Mouse (Mus musculus) heart, embryonic 16.5 days (tissue): ENCODE results near the gene Mical3. TPM values are rescaled to one million over a fixed set of nuclear protein-coding genes. Genes with fewer than 3 reads are reported as not detected.

Source experiments
- ATAC-seq: fragments of 200-750 bp; cut with Nextera tagmentation; replicated peaks from 2 replicates; pipeline ENCODE4 v1.8.0; 2017; ENCODE audit warnings: moderate number of reproducible peaks; ENCODE audit not compliant: insufficient read depth, low FRiP score; ENCODE audit errors: extremely low read depth
- H3K27ac ChIP-seq: fragments of 300-500 bp; sonication (generic); 2 replicates; pipeline ENCODE4 v1.5.1; 2014; ENCODE audit warnings: mild to moderate bottlenecking, low read length, control low read depth, moderate library complexity
- H3K27me3 ChIP-seq: fragments of 300-500 bp; sonication (generic); 2 replicates; pipeline ENCODE4 v1.6.1; 2014; ENCODE audit warnings: low read length, mixed read lengths; ENCODE audit not compliant: control insufficient read depth, insufficient read depth
- H3K36me3 ChIP-seq: fragments of 300-500 bp; sonication (generic); 2 replicates; pipeline ENCODE4 v1.6.1; 2014; ENCODE audit not compliant: control insufficient read depth, insufficient read depth
- H3K4me1 ChIP-seq: fragments of 300-500 bp; sonication (generic); 2 replicates; pipeline ENCODE4 v1.6.1; 2014; ENCODE audit warnings: low read length, mixed read lengths; ENCODE audit not compliant: control insufficient read depth, insufficient read depth
- H3K4me2 ChIP-seq: fragments of 300-500 bp; sonication (generic); 2 replicates; pipeline ENCODE4 v1.6.1; 2014; ENCODE audit warnings: low read depth, mild to moderate bottlenecking, control low read depth, low read length
- H3K4me3 ChIP-seq: fragments of 300-500 bp; sonication (generic); 2 replicates; pipeline ENCODE4 v1.5.1; 2014; ENCODE audit warnings: mild to moderate bottlenecking, control low read depth, low read length
- H3K9ac ChIP-seq: fragments of 300-500 bp; sonication (generic); 2 replicates; pipeline ENCODE4 v1.6.1; 2014; ENCODE audit warnings: low read length, control low read depth
- H3K9me3 ChIP-seq: fragments of 300-500 bp; sonication (generic); replicated peaks from 2 replicates; pipeline ENCODE4 v1.6.1; 2016; ENCODE audit warnings: low read length; ENCODE audit not compliant: control insufficient read depth
- WGBS: fragments of 180-500 bp; shearing (Covaris S2); extraction: QIAGEN DNeasy Blood & Tissue Kit; methylation state at CpG from one replicate; pipeline ENCODE4 v1.1.7; 2014; 5-methylcytosine and 5-hydroxymethylcytosine counted together
- polyA plus RNA-seq: library from polyadenylated mRNA; unstranded; fragments of >200 nt; fragmentation: Nextera tagmentation; extraction: Ambion mirVana; gene quantifications from 2 replicates; pipeline ENCODE4 v1.2.1, GENCODE M21; 2015

Mical3 gene
- polyA plus RNA-seq, 1 experiment from 2014 or later: 27.2 TPM

DNA sequence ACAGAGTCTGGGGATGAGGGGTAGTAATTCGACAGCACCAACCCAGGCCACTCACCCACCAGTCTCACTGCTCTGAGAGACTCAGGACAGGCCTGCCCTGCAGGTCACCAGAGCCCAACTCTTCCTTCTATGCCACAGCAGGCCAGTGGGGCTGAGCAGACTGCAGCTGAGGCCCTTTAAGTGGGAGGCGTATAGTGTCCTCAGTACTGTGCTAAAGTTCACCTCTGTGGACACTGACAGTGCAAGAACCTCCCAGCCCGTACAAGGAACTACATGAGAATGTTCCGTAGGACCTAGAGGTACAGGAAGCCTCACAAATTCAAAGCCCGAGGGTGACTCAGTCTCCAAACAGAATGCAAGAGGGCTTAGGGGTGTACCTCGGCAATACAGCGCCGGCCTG, 67.0 kb downstream of the Mical3 start:
- ATAC-seq: no peak
- Histone ChIP-seq H3K36me3 (no peaks in the 10 kb centered on the region), H3K27me3 (no peaks in the 10 kb centered on the region), H3K4me1 (peaks cover 58% of the 10 kb centered on the region), H3K4me3 (no peak overlapping the region), H3K4me2 (no peak overlapping the region), H3K27ac (peak overlapping the region; percentile 70), H3K9ac (peak overlapping the region; percentile 28; the same call in 1 of the 2 replicates), H3K9me3 (no peaks in the 10 kb centered on the region)
- 69% methylated on average over 8 of the region's 8 CpGs for WGBS

DNA sequence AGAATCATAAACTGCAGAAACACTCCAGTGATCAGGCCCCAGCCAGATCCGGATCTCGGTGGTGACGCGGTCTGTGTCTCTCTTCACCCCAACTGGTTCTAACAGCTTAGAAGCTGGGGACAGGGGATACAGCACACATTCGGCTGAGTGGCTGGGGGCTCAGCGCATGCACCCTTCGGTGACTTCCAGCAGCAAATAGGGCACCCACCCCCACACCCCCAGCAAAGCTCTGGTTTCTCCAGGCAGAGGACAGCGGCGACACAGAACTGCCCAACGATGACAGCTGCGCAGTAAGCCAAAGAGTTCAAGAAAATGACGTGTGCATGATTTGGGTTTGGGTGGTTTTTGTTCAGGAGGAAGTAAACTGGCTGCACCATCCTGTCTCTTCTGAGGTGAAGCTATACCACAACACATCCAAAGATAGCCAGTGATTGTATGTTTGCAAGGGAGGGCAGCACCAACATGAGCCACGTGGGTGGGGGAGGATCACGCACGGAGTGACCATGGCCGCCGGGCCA, 67.8 kb downstream of the Mical3 start:
- Histone ChIP-seq H3K4me2 (no peak overlapping the region), H3K4me3 (no peak overlapping the region), H3K27ac (no peak overlapping the region), H3K4me1 (peaks cover 53% of the 10 kb centered on the region), H3K9ac (no peak overlapping the region), H3K27me3 (no peaks in the 10 kb centered on the region), H3K36me3 (no peaks in the 10 kb centered on the region), H3K9me3 (no peaks in the 10 kb centered on the region)
- WGBS: 91% methylated on average over 17 of the region's 17 CpGs
- no peak for ATAC-seq

DNA sequence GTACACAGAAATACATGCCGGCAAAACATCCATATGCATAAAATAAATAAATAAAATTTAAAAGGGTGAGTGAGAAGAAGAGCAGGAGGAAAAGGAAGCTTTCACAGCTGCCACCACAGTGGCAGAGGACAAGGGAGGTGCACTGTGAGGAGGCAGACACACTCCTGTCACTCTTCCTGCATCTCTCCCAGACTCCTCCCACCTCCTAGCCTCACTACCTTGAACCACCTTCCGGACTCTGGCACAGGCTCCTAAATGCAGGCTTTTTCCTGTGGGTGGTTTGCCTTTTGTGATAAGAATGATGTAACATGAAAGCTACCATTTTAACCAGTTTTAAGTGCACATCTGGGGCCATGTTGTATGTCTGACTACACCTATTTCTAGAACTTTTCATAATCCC, 72.8 kb downstream of the Mical3 start:
- Histone ChIP-seq H3K4me1 (peaks cover 51% of the 10 kb centered on the region), H3K27me3 (no peaks in the 10 kb centered on the region), H3K9ac (no peak overlapping the region), H3K4me2 (no peak overlapping the region), H3K36me3 (no peaks in the 10 kb centered on the region), H3K4me3 (no peak overlapping the region), H3K9me3 (no peaks in the 10 kb centered on the region), H3K27ac (no peak overlapping the region)
- ATAC-seq: no peak
- WGBS: 82% methylated on average over 2 of the region's 2 CpGs

DNA sequence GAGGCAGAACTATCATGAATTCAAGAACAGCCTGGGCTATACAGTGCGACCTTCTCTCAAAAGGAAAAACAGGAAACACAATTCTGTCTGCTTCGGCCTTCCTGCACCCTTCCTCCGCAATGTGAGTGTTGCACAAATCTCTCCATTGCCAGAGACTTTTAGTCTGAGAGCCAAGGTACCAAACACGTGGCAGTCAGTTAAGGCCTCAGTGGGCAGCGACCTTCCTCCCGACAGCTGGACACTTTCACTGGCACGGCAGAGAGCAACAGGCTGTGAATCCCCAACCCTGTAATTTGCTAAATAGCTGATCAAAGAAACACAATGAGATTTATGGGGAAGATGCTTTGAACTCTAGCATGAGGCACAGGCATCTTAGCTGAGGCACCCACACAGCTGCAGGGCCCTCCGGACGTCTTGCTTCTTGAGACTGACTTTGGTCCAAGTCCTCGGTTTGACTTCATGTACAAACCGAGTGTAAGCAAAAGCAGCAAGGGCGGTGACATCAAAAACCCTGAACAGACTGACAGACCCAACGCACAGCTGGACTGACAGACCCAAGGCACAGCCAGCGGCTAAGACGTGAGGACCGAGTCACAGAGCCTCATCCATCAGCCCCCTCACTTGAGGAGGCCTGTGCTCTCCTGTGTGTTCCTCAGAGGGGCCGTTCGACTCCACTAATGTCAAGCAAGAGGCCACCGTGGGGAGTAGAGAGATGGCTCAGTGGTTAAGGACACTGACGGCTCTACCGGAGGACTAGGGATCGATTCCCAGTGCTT, 73.4 kb downstream of the Mical3 start:
- Histone ChIP-seq H3K4me1 (peaks cover 54% of the 10 kb centered on the region), H3K27ac (no peak overlapping the region), H3K4me3 (no peak overlapping the region), H3K36me3 (no peaks in the 10 kb centered on the region), H3K9ac (peak overlapping the region; percentile 8; the same call in 1 of the 2 replicates), H3K27me3 (no peaks in the 10 kb centered on the region), H3K9me3 (no peaks in the 10 kb centered on the region), H3K4me2 (no peak overlapping the region)
- WGBS: 72% methylated on average over 22 of the region's 22 CpGs
- ATAC-seq: no peak

DNA sequence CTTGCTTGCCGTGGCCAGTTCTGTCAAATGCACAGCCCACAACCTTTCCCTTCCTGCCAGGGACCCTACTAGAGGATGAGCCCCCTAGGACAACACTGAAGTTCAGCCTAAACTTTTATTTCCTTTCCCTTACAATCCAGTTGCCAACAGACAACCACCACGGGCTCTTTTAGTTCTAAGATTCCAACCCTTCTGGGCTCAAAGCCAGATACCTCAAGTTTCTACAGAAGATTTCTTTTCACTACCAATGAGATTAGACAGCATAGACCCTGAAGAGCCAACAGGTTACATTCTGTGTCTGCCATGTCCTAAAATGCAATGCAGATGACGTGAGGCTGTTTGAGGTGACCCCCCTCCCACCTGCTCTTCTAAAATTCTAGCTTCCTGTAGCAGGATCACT, 75.3 kb downstream of the Mical3 start:
- H3K9me3 ChIP-seq: no peaks in the 10 kb centered on the region
- H3K4me3 ChIP-seq: no peak overlapping the region
- no peak overlapping the region for H3K9ac ChIP-seq
- ATAC-seq: no peak
- no peaks in the 10 kb centered on the region for H3K27me3 ChIP-seq
- no peaks in the 10 kb centered on the region for H3K36me3 ChIP-seq
- 14% methylated on average over 3 of the region's 3 CpGs for whole genome bisulfite sequencing
- H3K4me2 ChIP-seq: no peak overlapping the region
- H3K27ac ChIP-seq: peak overlapping the region; percentile 34; the same call in 1 of the 2 replicates
- peaks cover 71% of the 10 kb centered on the region for H3K4me1 ChIP-seq

DNA sequence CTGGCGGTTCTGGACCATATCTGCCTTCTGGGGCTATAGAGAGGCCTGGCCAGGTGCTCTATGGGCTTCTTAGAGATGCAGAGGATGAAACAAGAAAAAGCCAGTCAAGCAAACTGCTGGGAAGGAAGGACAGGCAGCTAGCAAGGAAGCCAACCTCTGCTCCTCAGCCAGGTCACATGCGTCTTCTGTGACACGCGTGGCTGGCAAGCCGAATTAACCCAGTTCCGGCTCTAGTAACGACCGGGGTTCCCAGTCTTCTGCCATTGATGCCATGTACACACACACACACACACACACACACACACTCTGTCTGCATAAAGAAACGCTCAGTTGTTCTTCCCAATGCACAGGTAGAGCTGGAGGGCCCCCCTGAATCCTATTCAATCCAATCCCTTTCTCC, 75.9 kb downstream of the Mical3 start:
- ATAC-seq: no peak
- Histone ChIP-seq H3K4me1 (peaks cover 74% of the 10 kb centered on the region), H3K36me3 (no peaks in the 10 kb centered on the region), H3K27me3 (no peaks in the 10 kb centered on the region), H3K27ac (no peak overlapping the region), H3K9me3 (no peaks in the 10 kb centered on the region), H3K4me2 (no peak overlapping the region), H3K4me3 (no peak overlapping the region), H3K9ac (no peak overlapping the region)
- 89% methylated on average over 9 of the region's 9 CpGs for WGBS

DNA sequence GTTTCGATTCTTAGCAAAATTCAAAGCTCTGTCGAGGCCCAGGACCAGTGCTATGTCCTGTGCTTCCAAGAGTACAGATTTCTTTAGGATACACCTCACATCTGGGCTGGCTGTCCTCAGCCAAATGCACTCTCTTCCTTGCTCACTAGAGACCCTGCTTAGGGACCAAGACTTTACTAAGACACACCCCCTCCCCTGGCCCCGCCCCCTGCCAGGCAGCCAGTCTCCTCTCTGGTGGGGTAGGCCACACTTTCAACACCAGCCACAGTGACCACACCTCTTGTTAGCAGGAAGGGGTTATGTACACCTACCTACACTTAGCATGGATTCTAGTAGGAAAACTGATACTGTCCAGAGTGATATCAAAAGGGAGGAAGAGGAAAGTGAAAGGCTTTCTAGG, 76.5 kb downstream of the Mical3 start:
- H3K9ac ChIP-seq: no peak overlapping the region; the same call in 1 of the 2 replicates
- peak overlapping the region; percentile 28; the same call in 1 of the 2 replicates for H3K4me2 ChIP-seq
- H3K27ac ChIP-seq: peak overlapping the region; percentile 91
- peaks cover 74% of the 10 kb centered on the region for H3K4me1 ChIP-seq
- H3K9me3 ChIP-seq: no peaks in the 10 kb centered on the region
- WGBS: 65% methylated on average over 3 of the region's 3 CpGs
- H3K36me3 ChIP-seq: no peaks in the 10 kb centered on the region
- H3K27me3 ChIP-seq: no peaks in the 10 kb centered on the region
- no peak for ATAC-seq
- H3K4me3 ChIP-seq: no peak overlapping the region

DNA sequence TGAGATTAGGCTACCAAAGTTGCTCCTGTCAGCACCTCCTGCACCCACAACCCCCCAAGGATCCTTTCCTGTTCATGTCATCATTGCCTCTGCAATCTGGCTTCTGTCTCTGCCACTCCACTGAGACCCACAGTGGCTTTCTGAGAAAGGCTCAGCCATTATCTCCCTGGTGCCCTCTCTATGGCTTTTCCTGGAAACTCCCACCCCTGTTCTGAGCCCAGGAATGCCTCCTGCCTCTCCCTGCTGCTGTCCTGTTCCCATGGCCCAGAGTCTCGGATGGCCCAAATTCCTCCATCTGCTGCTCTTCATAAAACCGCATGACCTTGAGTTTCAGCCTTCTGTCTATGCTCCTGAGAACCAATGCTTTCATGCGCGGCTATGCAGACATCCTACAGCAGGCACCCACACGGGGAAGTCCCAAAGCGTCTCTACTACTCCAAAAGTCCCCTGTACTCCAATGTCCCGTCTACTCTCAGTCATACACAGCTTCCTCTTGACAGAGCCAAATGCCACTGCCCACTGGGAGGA, 77.2 kb downstream of the Mical3 start:
- H3K4me3 ChIP-seq: no peak overlapping the region
- H3K4me1 ChIP-seq: peaks cover 75% of the 10 kb centered on the region
- peak; percentile 75 for ATAC-seq
- no peaks in the 10 kb centered on the region for H3K36me3 ChIP-seq
- peak overlapping the region; percentile 91 for H3K27ac ChIP-seq
- H3K9ac ChIP-seq: peak overlapping the region; percentile 46
- H3K4me2 ChIP-seq: peak overlapping the region; percentile 28
- no peaks in the 10 kb centered on the region for H3K27me3 ChIP-seq
- WGBS: 31% methylated on average over 7 of the region's 7 CpGs
- no peaks in the 10 kb centered on the region for H3K9me3 ChIP-seq

DNA sequence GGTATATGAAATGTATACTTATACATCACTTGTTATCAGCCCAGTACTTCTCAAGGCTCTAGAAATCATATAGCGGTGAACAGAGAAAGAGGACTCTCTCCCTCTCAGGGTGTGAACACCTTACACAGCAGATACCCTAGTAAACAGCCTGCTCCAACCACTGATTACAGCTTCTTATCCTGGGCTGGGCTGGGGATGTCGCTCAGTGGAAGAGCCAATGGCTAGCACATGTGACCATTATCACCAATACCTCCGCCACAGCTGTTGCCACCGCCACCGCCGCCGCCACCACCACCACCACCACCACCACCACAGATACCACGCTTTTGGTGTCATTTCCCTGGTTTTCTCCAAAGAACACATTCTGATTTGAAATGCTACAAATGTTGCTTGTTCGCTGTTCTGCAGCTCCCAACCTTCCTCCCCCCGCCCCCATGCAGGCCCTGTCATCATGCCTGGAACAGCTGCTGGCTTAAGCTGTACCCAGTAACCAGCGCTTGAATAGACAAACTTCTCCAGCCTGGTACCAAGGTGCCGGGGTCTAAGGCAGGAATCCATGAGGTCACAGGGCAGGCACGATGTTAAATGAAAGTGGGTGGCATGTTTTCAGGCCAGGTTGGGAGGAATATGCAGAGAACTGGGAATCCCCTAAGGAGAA, 78.7 kb downstream of the Mical3 start:
- Histone ChIP-seq H3K9me3 (no peaks in the 10 kb centered on the region), H3K9ac (no peak overlapping the region), H3K4me2 (no peak overlapping the region), H3K36me3 (no peaks in the 10 kb centered on the region), H3K4me3 (no peak overlapping the region), H3K27ac (no peak overlapping the region), H3K4me1 (peaks cover 75% of the 10 kb centered on the region), H3K27me3 (no peaks in the 10 kb centered on the region)
- no peak for ATAC-seq
- 76% methylated on average over 13 of the region's 13 CpGs for WGBS
